Mouse (Mus musculus): ENCODE data around the gene Dspp. TPM values are rescaled to one million over a fixed set of nuclear protein-coding genes. Genes with fewer than 3 reads are reported as not detected.

Dspp gene
- polyA plus RNA-seq, 1 experiment from 2014 or later = not detected

- Histone ChIP-seq H3K27ac (ENCODE audit: low read length) (no peak overlapping the region), H3K4me2 (replicated peaks; ENCODE audit: low read depth, low read length) (no peak overlapping the region), H3K9me3 (ENCODE audit: low read length) (no peaks in the 10 kb centered on the region), H3K9ac (replicated peaks; ENCODE audit: low read length) (no peak overlapping the region), H3K4me1 (ENCODE audit: insufficient read depth, low read length) (0 out of 2 replicates have a peak, but pooled peaks cover 3% of the 10 kb centered on the region), H3K27me3 (ENCODE audit: insufficient read depth, low read length) (no peaks in the 10 kb centered on the region), H3K36me3 (ENCODE audit: insufficient read depth, low read length) (no peaks in the 10 kb centered on the region), H3K4me3 (ENCODE audit: low read length) (no peak overlapping the region)
- 66% methylated on average over 2 of the region's 2 CpGs for WGBS
- ATAC-seq (ENCODE audit: low FRiP score, low TSS enrichment) = no peak
These were observed 29.4 kb upstream of the Dspp start for GRCm38 (mm10) chr5:104141067-104141466.

GRCm38 (mm10) chr5:104144057-104144456 is 26.5 kb upstream of the Dspp start:
- H3K4me3 ChIP-seq (ENCODE audit: low read length) = no peak overlapping the region
- peaks cover 2% of the 10 kb centered on the region; the same call in 1 of the 2 replicates for H3K4me1 ChIP-seq (ENCODE audit: insufficient read depth, low read length)
- no peak overlapping the region for H3K4me2 ChIP-seq (replicated peaks; ENCODE audit: low read depth, low read length)
- 74% methylated on average over 4 of the region's 4 CpGs for WGBS
- H3K9me3 ChIP-seq (ENCODE audit: low read length) = no peaks in the 10 kb centered on the region
- no peaks in the 10 kb centered on the region for H3K36me3 ChIP-seq (ENCODE audit: insufficient read depth, low read length)
- H3K27ac ChIP-seq (ENCODE audit: low read length) = no peak overlapping the region
- H3K27me3 ChIP-seq (ENCODE audit: insufficient read depth, low read length) = no peaks in the 10 kb centered on the region
- no peak overlapping the region for H3K9ac ChIP-seq (replicated peaks; ENCODE audit: low read length)
- no peak for ATAC-seq (ENCODE audit: low FRiP score, low TSS enrichment)

- no peak overlapping the region for H3K9ac ChIP-seq (replicated peaks; ENCODE audit: low read length)
- H3K27me3 ChIP-seq (ENCODE audit: insufficient read depth, low read length) = no peaks in the 10 kb centered on the region
- no peaks in the 10 kb centered on the region for H3K9me3 ChIP-seq (ENCODE audit: low read length)
- H3K4me2 ChIP-seq (replicated peaks; ENCODE audit: low read depth, low read length) = no peak overlapping the region
- 17% methylated on average over 7 of the region's 7 CpGs for WGBS
- peak overlapping the region; percentile 30; the same call in 1 of the 2 replicates for H3K27ac ChIP-seq (ENCODE audit: low read length)
- no peaks in the 10 kb centered on the region for H3K36me3 ChIP-seq (ENCODE audit: insufficient read depth, low read length)
- peaks cover 7% of the 10 kb centered on the region; the same call in 1 of the 2 replicates for H3K4me1 ChIP-seq (ENCODE audit: insufficient read depth, low read length)
- peak; percentile 85 for ATAC-seq (ENCODE audit: low FRiP score, low TSS enrichment)
- no peak overlapping the region for H3K4me3 ChIP-seq (ENCODE audit: low read length)
These were observed 21.2 kb upstream of the Dspp start for GRCm38 (mm10) chr5:104149349-104149748.

GRCm38 (mm10) chr5:104150196-104150595 is 20.3 kb upstream of the Dspp start:
- H3K4me1 ChIP-seq (ENCODE audit: insufficient read depth, low read length) = peaks cover 7% of the 10 kb centered on the region; the same call in 1 of the 2 replicates
- no peaks in the 10 kb centered on the region for H3K36me3 ChIP-seq (ENCODE audit: insufficient read depth, low read length)
- ATAC-seq (ENCODE audit: low FRiP score, low TSS enrichment) = no peak
- H3K9ac ChIP-seq (replicated peaks; ENCODE audit: low read length) = no peak overlapping the region
- H3K27me3 ChIP-seq (ENCODE audit: insufficient read depth, low read length) = no peaks in the 10 kb centered on the region
- no peak overlapping the region for H3K27ac ChIP-seq (ENCODE audit: low read length)
- no peak overlapping the region for H3K4me2 ChIP-seq (replicated peaks; ENCODE audit: low read depth, low read length)
- no peak overlapping the region for H3K4me3 ChIP-seq (ENCODE audit: low read length)
- no peaks in the 10 kb centered on the region for H3K9me3 ChIP-seq (ENCODE audit: low read length)
- 89% methylated on average over 6 of the region's 6 CpGs for WGBS

GRCm38 (mm10) chr5:104157701-104158100 is 12.8 kb upstream of the Dspp start:
- Histone ChIP-seq H3K9ac (replicated peaks; ENCODE audit: low read length) (no peak overlapping the region), H3K4me2 (replicated peaks; ENCODE audit: low read depth, low read length) (no peak overlapping the region), H3K9me3 (ENCODE audit: low read length) (no peaks in the 10 kb centered on the region), H3K27ac (ENCODE audit: low read length) (no peak overlapping the region), H3K4me3 (ENCODE audit: low read length) (no peak overlapping the region), H3K27me3 (ENCODE audit: insufficient read depth, low read length) (no peaks in the 10 kb centered on the region), H3K4me1 (ENCODE audit: insufficient read depth, low read length) (no peaks in the 10 kb centered on the region), H3K36me3 (ENCODE audit: insufficient read depth, low read length) (no peaks in the 10 kb centered on the region)
- WGBS = 92% methylated on average over 7 of the region's 7 CpGs
- no peak for ATAC-seq (ENCODE audit: low FRiP score, low TSS enrichment)

GRCm38 (mm10) chr5:104158332-104159052 is 12.0 kb upstream of the Dspp start:
- no peak for ATAC-seq (ENCODE audit: low FRiP score, low TSS enrichment)
- 78% methylated on average over 7 of the region's 7 CpGs for WGBS

GRCm38 (mm10) chr5:104160581-104160980 is 9.9 kb upstream of the Dspp start:
- Histone ChIP-seq H3K36me3 (ENCODE audit: insufficient read depth, low read length) (no peaks in the 10 kb centered on the region), H3K27ac (ENCODE audit: low read length) (no peak overlapping the region)
- WGBS = 78% methylated on average over 3 of the region's 3 CpGs

More at GRCm38 (mm10) chr5:104158332-104159052, 12.0 kb upstream of the Dspp start:
- Histone ChIP-seq H3K4me2 (replicated peaks; ENCODE audit: low read depth, low read length) (no peak overlapping the region), H3K27ac (ENCODE audit: low read length) (no peak overlapping the region), H3K9ac (replicated peaks; ENCODE audit: low read length) (no peak overlapping the region), H3K36me3 (ENCODE audit: insufficient read depth, low read length) (no peaks in the 10 kb centered on the region), H3K4me1 (ENCODE audit: insufficient read depth, low read length) (no peaks in the 10 kb centered on the region), H3K27me3 (ENCODE audit: insufficient read depth, low read length) (no peaks in the 10 kb centered on the region), H3K4me3 (ENCODE audit: low read length) (no peak overlapping the region), H3K9me3 (ENCODE audit: low read length) (no peaks in the 10 kb centered on the region)

GRCm38 (mm10) chr5:104161390-104161789 is 9.1 kb upstream of the Dspp start:
- H3K27ac ChIP-seq (ENCODE audit: low read length) = no peak overlapping the region
- no peak overlapping the region for H3K4me2 ChIP-seq (replicated peaks; ENCODE audit: low read depth, low read length)
- H3K36me3 ChIP-seq (ENCODE audit: insufficient read depth, low read length) = no peaks in the 10 kb centered on the region
- peak; percentile 70; the same call in 1 of the 2 replicates for ATAC-seq (ENCODE audit: low FRiP score, low TSS enrichment)
- no peaks in the 10 kb centered on the region for H3K9me3 ChIP-seq (ENCODE audit: low read length)
- no peak overlapping the region for H3K4me3 ChIP-seq (ENCODE audit: low read length)
- no peaks in the 10 kb centered on the region for H3K4me1 ChIP-seq (ENCODE audit: insufficient read depth, low read length)
- no peaks in the 10 kb centered on the region for H3K27me3 ChIP-seq (ENCODE audit: insufficient read depth, low read length)
- no peak overlapping the region for H3K9ac ChIP-seq (replicated peaks; ENCODE audit: low read length)
- WGBS = 60% methylated on average over 1 of the region's 1 CpGs

More at GRCm38 (mm10) chr5:104160581-104160980, 9.9 kb upstream of the Dspp start:
- Histone ChIP-seq H3K4me1 (ENCODE audit: insufficient read depth, low read length) (no peaks in the 10 kb centered on the region), H3K9ac (replicated peaks; ENCODE audit: low read length) (no peak overlapping the region), H3K4me2 (replicated peaks; ENCODE audit: low read depth, low read length) (no peak overlapping the region), H3K9me3 (ENCODE audit: low read length) (no peaks in the 10 kb centered on the region), H3K27me3 (ENCODE audit: insufficient read depth, low read length) (no peaks in the 10 kb centered on the region), H3K4me3 (ENCODE audit: low read length) (no peak overlapping the region)
- no peak for ATAC-seq (ENCODE audit: low FRiP score, low TSS enrichment)

- H3K9ac ChIP-seq (replicated peaks; ENCODE audit: low read length) = no peak overlapping the region
- H3K4me1 ChIP-seq (ENCODE audit: insufficient read depth, low read length) = no peaks in the 10 kb centered on the region
- no peak for ATAC-seq (ENCODE audit: low FRiP score, low TSS enrichment)
- no peak overlapping the region for H3K4me3 ChIP-seq (ENCODE audit: low read length)
- no peaks in the 10 kb centered on the region for H3K9me3 ChIP-seq (ENCODE audit: low read length)
- no peaks in the 10 kb centered on the region for H3K27me3 ChIP-seq (ENCODE audit: insufficient read depth, low read length)
- H3K27ac ChIP-seq (ENCODE audit: low read length) = no peak overlapping the region
- no peak overlapping the region for H3K4me2 ChIP-seq (replicated peaks; ENCODE audit: low read depth, low read length)
- no peaks in the 10 kb centered on the region for H3K36me3 ChIP-seq (ENCODE audit: insufficient read depth, low read length)
- 93% methylated on average over 4 of the region's 4 CpGs for WGBS
These were observed 7.0 kb upstream of the Dspp start for GRCm38 (mm10) chr5:104163536-104163935.

- Histone ChIP-seq H3K4me2 (replicated peaks; ENCODE audit: low read depth, low read length) (no peak overlapping the region), H3K4me1 (ENCODE audit: insufficient read depth, low read length) (no peaks in the 10 kb centered on the region), H3K9ac (replicated peaks; ENCODE audit: low read length) (no peak overlapping the region), H3K4me3 (ENCODE audit: low read length) (no peak overlapping the region), H3K27me3 (ENCODE audit: insufficient read depth, low read length) (no peaks in the 10 kb centered on the region), H3K9me3 (ENCODE audit: low read length) (0 out of 2 replicates have a peak, but pooled peaks cover 1% of the 10 kb centered on the region), H3K27ac (ENCODE audit: low read length) (no peak overlapping the region), H3K36me3 (ENCODE audit: insufficient read depth, low read length) (no peaks in the 10 kb centered on the region)
- 81% methylated on average over 6 of the region's 6 CpGs for WGBS
- no peak for ATAC-seq (ENCODE audit: low FRiP score, low TSS enrichment)
These were observed 2.6 kb downstream of the Dspp start for GRCm38 (mm10) chr5:104173094-104173493.

Measured in kidney, embryonic 16.5 days (tissue).